Mouse (Mus musculus): ENCODE measurements around the gene Tspan11. TPM values are rescaled to one million over a fixed set of nuclear protein-coding genes. Genes with fewer than 3 reads are reported as not detected.

The Tspan11 gene
- polyA plus RNA-seq, 1 experiment, result 1.4 TPM

DNA sequence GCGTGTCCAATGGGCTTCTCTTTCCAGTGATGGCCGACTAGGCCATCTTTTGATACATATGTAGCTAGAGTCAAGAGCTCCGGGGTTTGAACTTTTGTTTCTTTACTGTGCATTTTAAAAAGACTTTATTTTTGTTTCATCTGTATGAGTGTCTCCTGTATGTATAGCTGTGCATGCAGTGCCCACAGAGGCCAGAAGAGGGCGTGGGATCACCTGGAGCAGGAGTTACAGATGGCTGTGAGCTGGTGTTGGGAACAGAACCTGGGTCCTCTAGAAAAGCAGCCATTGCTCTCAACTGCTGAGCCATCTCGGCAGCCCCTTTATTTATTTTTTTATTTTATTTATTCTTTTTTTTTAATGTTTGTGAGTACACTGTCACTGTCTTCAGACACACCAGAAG lies 109.5 kb downstream of the Tspan11 start:
- Histone ChIP-seq H3K4me1 (replicated peaks; ENCODE audit: control insufficient read depth, insufficient read depth, low read length) (peaks cover 34% of the 10 kb centered on the region), H3K36me3 (ENCODE audit: control insufficient read depth, insufficient read depth, low read length) (no peaks in the 10 kb centered on the region), H3K27me3 (ENCODE audit: control insufficient read depth, insufficient read depth, low read length) (no peaks in the 10 kb centered on the region), H3K4me3 (ENCODE audit: control insufficient read depth, insufficient read depth, low read length) (no peak overlapping the region), H3K27ac (ENCODE audit: control insufficient read depth, insufficient read depth, low read length) (no peak overlapping the region)
- WGBS, result 93% methylated on average over 5 of the region's 5 CpGs
- TF ChIP-seq CTCF (IDR thresholded peaks at IDR 0.05; ENCODE audit: borderline replicate concordance, control insufficient read depth, extremely low read depth, insufficient read depth, low read length, poor library complexity), result no peak
- no peak for TF ChIP-seq POLR2A (IDR thresholded peaks at IDR 0.05; ENCODE audit: control insufficient read depth, extremely low read depth, insufficient read depth, low read length, poor library complexity)
- no peak for DNase-seq

GRCm38 (mm10) chr6:127999118-127999517 lies 111.7 kb downstream of the Tspan11 start:
- 64% methylated on average over 2 of the region's 2 CpGs for WGBS
- no peak for TF ChIP-seq POLR2A (IDR thresholded peaks at IDR 0.05; ENCODE audit: control insufficient read depth, extremely low read depth, insufficient read depth, low read length, poor library complexity)
- TF ChIP-seq CTCF (IDR thresholded peaks at IDR 0.05; ENCODE audit: borderline replicate concordance, control insufficient read depth, extremely low read depth, insufficient read depth, low read length, poor library complexity), result no peak
- Histone ChIP-seq H3K4me1 (replicated peaks; ENCODE audit: control insufficient read depth, insufficient read depth, low read length) (peaks cover 24% of the 10 kb centered on the region), H3K27me3 (ENCODE audit: control insufficient read depth, insufficient read depth, low read length) (no peaks in the 10 kb centered on the region), H3K36me3 (ENCODE audit: control insufficient read depth, insufficient read depth, low read length) (no peaks in the 10 kb centered on the region), H3K4me3 (ENCODE audit: control insufficient read depth, insufficient read depth, low read length) (no peak overlapping the region), H3K27ac (ENCODE audit: control insufficient read depth, insufficient read depth, low read length) (no peak overlapping the region)
- no peak for DNase-seq

DNA sequence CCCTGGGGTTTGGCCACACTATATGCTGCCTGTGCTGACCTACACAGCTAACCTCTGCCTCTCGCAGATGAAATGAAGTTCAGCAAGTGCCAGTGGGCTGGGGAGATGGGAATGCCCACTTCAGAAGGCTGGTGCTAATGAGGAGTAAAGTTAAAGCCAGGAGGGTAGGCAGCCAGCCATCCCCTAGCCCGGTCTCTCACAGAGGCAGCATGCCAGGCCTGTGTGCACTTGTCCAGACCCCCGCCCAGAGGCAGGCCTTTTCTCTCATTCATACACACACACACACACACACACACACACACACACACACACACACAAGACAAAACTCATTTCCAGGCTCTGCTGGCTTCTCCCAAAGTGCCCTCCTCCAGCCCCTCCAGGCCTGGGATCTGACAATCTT lies 113.4 kb downstream of the Tspan11 start:
- H3K36me3 ChIP-seq (ENCODE audit: control insufficient read depth, insufficient read depth, low read length), result no peaks in the 10 kb centered on the region

DNA sequence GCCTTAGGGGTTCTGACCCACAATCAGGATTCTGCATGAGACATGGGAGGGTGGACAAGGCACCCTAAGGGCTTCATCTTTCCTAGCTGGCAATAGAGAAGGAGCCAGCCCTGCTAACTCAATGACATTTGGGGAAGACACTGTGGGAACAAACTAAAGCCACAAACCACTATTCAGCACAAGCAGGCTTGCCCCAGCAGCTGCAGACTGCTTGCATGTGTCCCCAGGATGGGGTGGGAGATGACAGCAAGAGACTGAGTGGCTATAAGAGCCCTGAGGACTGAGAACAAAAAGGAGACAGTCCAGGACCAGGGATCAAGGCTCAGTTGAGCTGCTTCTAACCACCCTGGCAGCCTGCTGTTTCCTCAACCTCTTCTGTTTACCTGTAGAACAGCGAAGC lies 114.2 kb downstream of the Tspan11 start:
- Histone ChIP-seq H3K27ac (ENCODE audit: control insufficient read depth, insufficient read depth, low read length) (no peak overlapping the region), H3K27me3 (ENCODE audit: control insufficient read depth, insufficient read depth, low read length) (no peaks in the 10 kb centered on the region), H3K4me3 (ENCODE audit: control insufficient read depth, insufficient read depth, low read length) (no peak overlapping the region), H3K4me1 (replicated peaks; ENCODE audit: control insufficient read depth, insufficient read depth, low read length) (peaks cover 38% of the 10 kb centered on the region), H3K36me3 (ENCODE audit: control insufficient read depth, insufficient read depth, low read length) (no peaks in the 10 kb centered on the region)
- WGBS, result 44% methylated on average over 1 of the region's 1 CpGs
- TF ChIP-seq POLR2A (IDR thresholded peaks at IDR 0.05; ENCODE audit: control insufficient read depth, extremely low read depth, insufficient read depth, low read length, poor library complexity) (no peak), CTCF (IDR thresholded peaks at IDR 0.05; ENCODE audit: borderline replicate concordance, control insufficient read depth, extremely low read depth, insufficient read depth, low read length, poor library complexity) (no peak)
- DNase-seq, result no peak

More for the DNA sequence above, 113.4 kb downstream of the Tspan11 start:
- 98% methylated on average over 3 of the region's 3 CpGs for WGBS
- Histone ChIP-seq H3K4me3 (ENCODE audit: control insufficient read depth, insufficient read depth, low read length) (no peak overlapping the region), H3K27me3 (ENCODE audit: control insufficient read depth, insufficient read depth, low read length) (no peaks in the 10 kb centered on the region), H3K27ac (ENCODE audit: control insufficient read depth, insufficient read depth, low read length) (no peak overlapping the region), H3K4me1 (replicated peaks; ENCODE audit: control insufficient read depth, insufficient read depth, low read length) (peaks cover 31% of the 10 kb centered on the region)
- TF ChIP-seq CTCF (IDR thresholded peaks at IDR 0.05; ENCODE audit: borderline replicate concordance, control insufficient read depth, extremely low read depth, insufficient read depth, low read length, poor library complexity) (no peak), POLR2A (IDR thresholded peaks at IDR 0.05; ENCODE audit: control insufficient read depth, extremely low read depth, insufficient read depth, low read length, poor library complexity) (no peak)
- DNase-seq, result no peak

DNA sequence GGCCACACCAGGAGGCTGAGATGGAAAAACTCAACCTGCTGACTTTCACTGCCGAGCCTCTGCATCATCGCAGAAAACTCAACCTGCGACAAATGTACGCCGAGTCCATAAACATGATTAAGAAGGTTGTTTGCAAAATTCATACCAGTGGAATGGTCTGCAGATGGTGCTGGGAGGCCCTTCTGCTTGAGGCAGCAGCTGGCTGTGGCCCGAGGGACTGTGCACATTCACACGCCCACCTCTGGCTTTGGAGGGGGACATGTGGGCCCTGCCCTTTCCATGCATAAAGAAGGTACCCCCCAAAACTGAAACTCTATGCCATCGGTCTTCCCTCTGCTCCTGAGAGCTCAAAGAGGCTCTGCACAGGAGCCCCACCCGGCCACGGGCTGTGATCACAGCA lies 114.7 kb downstream of the Tspan11 start:
- Histone ChIP-seq H3K4me3 (ENCODE audit: control insufficient read depth, insufficient read depth, low read length) (no peak overlapping the region), H3K4me1 (replicated peaks; ENCODE audit: control insufficient read depth, insufficient read depth, low read length) (peaks cover 41% of the 10 kb centered on the region), H3K27me3 (ENCODE audit: control insufficient read depth, insufficient read depth, low read length) (no peaks in the 10 kb centered on the region), H3K27ac (ENCODE audit: control insufficient read depth, insufficient read depth, low read length) (no peak overlapping the region), H3K36me3 (ENCODE audit: control insufficient read depth, insufficient read depth, low read length) (no peaks in the 10 kb centered on the region)
- WGBS, result 69% methylated on average over 10 of the region's 10 CpGs
- TF ChIP-seq POLR2A (IDR thresholded peaks at IDR 0.05; ENCODE audit: control insufficient read depth, extremely low read depth, insufficient read depth, low read length, poor library complexity) (no peak), CTCF (IDR thresholded peaks at IDR 0.05; ENCODE audit: borderline replicate concordance, control insufficient read depth, extremely low read depth, insufficient read depth, low read length, poor library complexity) (no peak)
- no peak for DNase-seq

DNA sequence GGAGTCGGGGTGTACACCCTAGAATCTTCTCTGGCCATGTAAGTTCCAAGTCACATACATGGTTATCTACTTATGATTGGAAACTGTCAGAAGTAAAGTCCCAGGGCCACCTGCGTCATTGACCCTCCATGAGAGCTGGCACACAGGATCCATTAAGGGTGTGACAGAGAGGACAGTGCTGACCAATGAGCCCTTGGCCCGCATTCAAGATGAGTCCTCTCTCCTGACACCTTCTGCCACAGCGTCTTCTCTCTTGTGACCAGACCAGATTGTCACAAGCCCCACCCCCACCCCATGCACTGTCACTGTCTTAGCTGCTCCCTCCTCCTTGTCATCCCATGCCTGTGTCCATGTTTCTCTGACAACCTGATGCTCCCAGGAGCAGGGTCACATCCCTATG lies 115.3 kb downstream of the Tspan11 start:
- Histone ChIP-seq H3K36me3 (ENCODE audit: control insufficient read depth, insufficient read depth, low read length) (no peaks in the 10 kb centered on the region), H3K4me3 (ENCODE audit: control insufficient read depth, insufficient read depth, low read length) (no peak overlapping the region), H3K4me1 (replicated peaks; ENCODE audit: control insufficient read depth, insufficient read depth, low read length) (peaks cover 46% of the 10 kb centered on the region), H3K27ac (ENCODE audit: control insufficient read depth, insufficient read depth, low read length) (no peak overlapping the region), H3K27me3 (ENCODE audit: control insufficient read depth, insufficient read depth, low read length) (no peaks in the 10 kb centered on the region)
- WGBS, result 93% methylated on average over 4 of the region's 4 CpGs
- TF ChIP-seq CTCF (IDR thresholded peaks at IDR 0.05; ENCODE audit: borderline replicate concordance, control insufficient read depth, extremely low read depth, insufficient read depth, low read length, poor library complexity) (no peak), POLR2A (IDR thresholded peaks at IDR 0.05; ENCODE audit: control insufficient read depth, extremely low read depth, insufficient read depth, low read length, poor library complexity) (no peak)
- no peak for DNase-seq

GRCm38 (mm10) chr6:128003542-128003941 lies 116.2 kb downstream of the Tspan11 start:
- Histone ChIP-seq H3K27me3 (ENCODE audit: control insufficient read depth, insufficient read depth, low read length) (no peaks in the 10 kb centered on the region), H3K27ac (ENCODE audit: control insufficient read depth, insufficient read depth, low read length) (no peak overlapping the region), H3K4me3 (ENCODE audit: control insufficient read depth, insufficient read depth, low read length) (no peak overlapping the region), H3K36me3 (ENCODE audit: control insufficient read depth, insufficient read depth, low read length) (no peaks in the 10 kb centered on the region), H3K4me1 (replicated peaks; ENCODE audit: control insufficient read depth, insufficient read depth, low read length) (peaks cover 53% of the 10 kb centered on the region)
- WGBS, result 69% methylated on average over 5 of the region's 5 CpGs
- DNase-seq, result no peak
- no peak for TF ChIP-seq POLR2A (IDR thresholded peaks at IDR 0.05; ENCODE audit: control insufficient read depth, extremely low read depth, insufficient read depth, low read length, poor library complexity)
- TF ChIP-seq CTCF (IDR thresholded peaks at IDR 0.05; ENCODE audit: borderline replicate concordance, control insufficient read depth, extremely low read depth, insufficient read depth, low read length, poor library complexity), result no peak

Other genes with a start within 250 kb of the Tspan11 start
- not detected in 2 replicates for gene Prmt8, start 118.1 kb upstream of the Tspan11 start, polyA plus RNA-seq (2012; rRNA removed)

All from thymus, adult 2 months (tissue).